Mouse (Mus musculus) common myeloid progenitor, adult 5-6 weeks (primary cell): Measurements from ENCODE around the gene Dpm3. TPM values are rescaled to one million over a fixed set of nuclear protein-coding genes. Genes with fewer than 3 reads are reported as not detected.
"Not testable (repeated sequence)": the region's sequence is repeated elsewhere in the genome, so short reads cannot be mapped to it uniquely, and the experiment has no call there.

ENCODE experiments used
- ATAC-seq: replicated peaks from 2 replicates; pipeline ENCODE4 v1.8.0; 2016; ENCODE audit warnings: low read depth, mild to moderate bottlenecking, moderate TSS enrichment, inconsistent platforms; ENCODE audit not compliant: poor library complexity, severe bottlenecking
- total RNA-seq: library from RNA; stranded (forward); fragments of 200-1000, 187-1606 nt; gene quantifications from 2 replicates; pipeline ENCODE4 v1.2.3, GENCODE M21; 2017

Dpm3 gene
- total RNA-seq: 63.6 and 66.6 TPM in 2 replicates

DNA sequence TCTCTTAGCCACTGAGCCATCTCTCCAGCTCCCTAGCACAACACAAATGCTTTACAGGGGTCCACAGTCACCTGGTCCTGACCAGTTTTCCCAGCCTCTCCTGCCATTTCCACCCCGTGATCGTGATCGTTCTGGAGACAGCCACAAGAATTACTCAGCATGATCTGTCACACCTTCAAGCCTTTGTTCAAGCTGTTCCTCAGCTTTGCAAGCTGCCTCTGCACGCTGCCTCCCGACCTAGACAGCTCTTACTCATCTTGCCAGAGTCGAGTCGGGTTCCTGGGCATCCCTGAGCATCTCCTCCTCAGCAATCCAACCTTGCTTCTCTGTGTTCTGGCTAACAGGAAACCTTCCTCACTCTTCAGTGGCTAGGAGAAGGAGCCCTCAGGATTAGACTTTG, at the start of gene Dpm3:
TSS of gene Dpm3 (plus strand) at position 283 of the 400 bp plus-strand sequence.
- ATAC-seq: no peak

DNA sequence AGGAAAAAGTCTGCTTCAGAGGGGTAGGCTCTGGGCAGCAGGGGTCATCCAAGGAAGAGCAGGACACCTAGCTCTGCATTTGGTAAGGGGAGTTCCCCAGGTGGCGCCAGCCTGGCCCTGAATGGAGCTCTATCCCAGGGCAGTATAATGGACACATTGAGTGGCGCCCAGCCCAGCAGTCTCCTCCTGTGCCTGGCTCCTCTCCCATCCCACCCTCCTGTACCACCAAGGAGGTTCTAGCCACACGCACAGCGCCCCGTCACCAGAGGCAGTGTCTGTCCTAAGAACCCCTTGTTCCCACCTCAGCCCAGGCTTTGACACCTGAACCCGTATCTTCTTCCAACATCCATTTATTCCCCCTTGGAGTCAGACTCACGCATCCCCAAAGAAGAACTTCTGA, 49.4 kb upstream of the Dpm3 start:
- no peak for ATAC-seq

DNA sequence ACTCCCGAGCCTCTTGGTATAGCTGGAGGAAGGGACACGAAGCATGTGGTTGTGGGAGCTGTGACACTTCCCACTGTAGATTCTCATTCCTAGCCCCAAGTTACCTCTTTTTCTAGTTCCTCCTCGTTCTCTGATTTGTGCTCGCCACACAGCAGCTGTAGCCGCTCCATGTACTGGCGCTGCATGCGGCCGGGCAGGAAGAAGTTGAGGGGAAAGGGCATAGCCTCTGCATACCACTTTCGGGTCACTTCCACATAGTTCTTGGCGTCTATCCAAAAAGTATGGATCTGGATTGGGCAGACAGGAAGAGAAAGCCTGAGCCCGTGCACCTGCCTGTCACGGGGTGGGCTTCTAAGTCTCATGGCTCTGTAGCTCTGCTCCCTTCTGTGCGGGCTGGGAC, 49.0 kb upstream of the Dpm3 start:
- no peak for ATAC-seq

DNA sequence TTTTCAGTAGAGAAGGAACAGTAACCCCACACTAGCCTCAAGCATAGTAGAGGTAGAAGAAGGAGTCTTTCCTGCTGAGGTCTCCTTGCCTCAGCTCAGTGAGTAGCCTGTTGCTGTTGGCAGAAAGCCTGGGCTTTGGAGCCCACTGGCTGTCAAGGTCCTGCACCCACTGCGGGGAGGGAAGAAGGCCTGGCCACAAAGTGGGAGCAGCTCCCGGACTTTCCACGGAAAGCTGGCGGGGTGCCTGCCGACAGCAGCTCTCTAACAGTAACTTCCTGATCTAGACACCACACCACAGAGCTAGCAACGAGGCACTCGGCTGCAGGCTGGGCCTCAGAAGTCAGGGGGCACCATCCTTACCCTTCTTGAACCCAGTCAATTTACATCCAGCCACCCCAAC, 48.4 kb upstream of the Dpm3 start:
- no peak for ATAC-seq

DNA sequence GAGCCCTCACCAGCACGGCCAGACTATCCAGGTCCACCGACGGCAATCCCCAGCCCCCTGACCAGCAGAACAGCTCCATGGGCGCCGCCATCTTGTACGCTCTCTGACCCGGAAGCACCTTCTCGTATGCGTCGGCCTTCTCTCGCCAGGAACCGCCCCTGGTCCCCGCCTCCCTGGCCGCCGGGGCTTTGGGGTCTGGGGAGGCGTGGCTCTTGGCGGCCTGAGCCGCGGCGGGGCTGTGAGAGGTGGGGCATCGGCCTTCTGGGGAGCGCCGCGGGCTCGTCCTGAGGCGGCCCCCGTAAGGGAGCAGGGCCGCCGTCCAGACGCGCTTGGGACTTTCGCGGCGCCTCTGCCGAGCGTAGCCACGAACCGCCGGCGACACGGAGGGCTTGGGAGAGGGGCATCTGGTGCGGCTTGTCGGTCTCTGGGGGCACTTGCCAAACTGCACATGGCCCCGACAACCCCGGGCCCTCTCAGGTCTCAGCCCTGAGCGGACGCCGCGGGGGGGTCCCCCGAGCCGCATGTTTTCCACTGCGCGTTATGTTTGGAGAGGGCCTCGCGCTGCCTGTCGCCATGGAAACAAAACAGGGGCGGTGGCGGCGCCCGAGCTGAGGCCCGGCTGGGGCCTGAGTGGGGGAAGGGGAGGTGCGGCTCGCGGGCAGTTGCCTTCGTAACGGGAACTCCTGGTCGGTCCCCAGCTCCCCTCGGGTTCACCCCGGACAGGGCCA, 45.2 kb upstream of the Dpm3 start:
- ATAC-seq: peak; percentile 84

DNA sequence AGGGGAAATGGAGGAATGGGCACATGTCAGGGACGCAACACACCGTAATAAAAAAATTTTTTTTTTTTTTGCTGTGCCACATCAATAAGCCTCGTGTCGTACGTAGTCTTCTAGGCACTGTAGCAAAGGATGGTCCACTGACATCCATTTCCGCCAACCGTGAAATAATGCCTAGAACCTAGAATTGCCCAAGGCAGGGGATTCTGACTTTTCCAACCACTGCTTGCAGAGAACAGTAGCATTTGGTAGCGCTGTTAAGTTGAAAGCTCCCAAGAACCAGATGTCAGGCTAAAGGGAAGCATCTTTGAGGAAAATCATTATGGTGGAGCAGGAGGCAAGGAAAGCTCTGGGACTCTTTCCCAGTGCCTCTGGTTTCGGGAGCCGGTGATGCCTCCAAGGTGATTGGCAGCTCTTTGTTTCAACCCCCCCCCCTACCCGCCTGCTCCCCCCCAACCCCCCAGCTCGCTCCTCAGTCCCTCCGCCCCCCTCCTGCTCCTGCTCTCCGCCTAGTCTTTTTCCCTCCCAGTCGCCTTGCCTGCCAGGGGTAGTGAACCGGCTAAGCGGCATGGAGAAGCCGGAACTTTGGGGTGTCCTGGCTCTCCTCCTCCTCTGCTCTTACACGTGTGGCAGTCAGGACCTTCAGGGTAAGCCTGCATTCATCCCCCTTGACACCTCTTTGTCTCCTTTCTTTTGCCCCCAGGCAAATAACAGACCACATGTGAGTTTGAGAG, 44.3 kb upstream of the Dpm3 start, which contains the start of gene Thbs3:
TSS of gene Thbs3 (plus strand) at position 500 of the 731 bp plus-strand sequence.
- no peak for ATAC-seq

DNA sequence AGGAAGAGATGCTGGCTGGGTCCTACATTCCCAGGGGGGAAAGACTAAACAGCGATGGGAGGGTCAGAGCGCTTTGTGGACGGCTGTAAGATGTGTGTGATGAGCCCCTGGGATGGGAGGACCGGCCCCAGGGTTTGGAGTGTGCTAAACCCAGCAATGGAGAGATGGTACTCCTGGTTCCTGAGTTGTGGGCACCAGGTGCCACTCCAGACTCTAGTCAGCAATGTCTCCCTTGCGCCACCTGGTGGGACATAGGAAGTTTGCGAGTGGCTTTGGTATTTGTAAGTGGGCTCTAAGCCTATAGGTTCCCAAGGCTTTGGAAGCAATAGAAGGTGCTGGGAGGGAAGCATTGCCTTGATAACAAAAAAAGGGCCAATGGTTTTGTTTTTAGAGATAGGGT, 43.3 kb upstream of the Dpm3 start:
- peak; percentile 66 for ATAC-seq

DNA sequence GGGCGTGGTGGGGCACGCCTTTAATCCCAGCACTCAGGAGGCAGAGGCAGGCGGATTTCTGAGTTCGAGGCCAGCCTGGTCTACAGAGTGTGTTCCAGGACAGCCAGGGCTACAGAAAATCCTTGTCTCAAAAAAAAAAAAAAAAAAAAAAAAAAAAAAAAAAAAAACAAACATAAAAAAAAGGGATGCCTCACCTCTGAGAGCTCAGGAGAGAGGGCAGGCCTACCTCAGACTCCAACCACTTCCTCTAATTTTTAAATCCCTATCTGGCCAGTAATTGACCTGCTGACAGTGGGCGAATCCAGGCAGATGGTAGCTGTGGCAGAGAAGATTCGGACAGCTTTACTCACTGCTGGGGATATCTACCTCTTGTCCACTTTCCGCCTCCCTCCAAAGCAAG, 42.8 kb upstream of the Dpm3 start:
- ATAC-seq: not testable (repeated sequence)

DNA sequence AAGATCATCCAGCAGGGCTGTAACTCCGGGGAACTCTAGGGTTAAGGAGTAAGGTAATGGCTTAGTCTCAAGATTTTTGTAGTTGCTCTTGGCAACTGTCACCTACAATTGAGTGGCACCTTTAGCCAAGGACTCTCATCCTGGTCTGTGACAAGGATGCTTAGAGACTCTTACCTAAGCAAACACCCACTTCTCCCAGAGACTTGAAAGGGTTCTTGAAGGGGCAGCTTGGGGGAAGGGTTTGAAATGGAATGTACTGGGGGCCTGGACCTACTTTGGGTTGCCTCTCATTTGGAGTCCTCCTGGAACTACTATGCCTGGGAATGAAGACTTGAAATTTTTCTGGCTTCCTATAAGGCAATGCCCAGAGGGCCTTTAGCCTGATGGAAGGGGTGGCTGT, 40.9 kb upstream of the Dpm3 start:
- ATAC-seq: no peak

DNA sequence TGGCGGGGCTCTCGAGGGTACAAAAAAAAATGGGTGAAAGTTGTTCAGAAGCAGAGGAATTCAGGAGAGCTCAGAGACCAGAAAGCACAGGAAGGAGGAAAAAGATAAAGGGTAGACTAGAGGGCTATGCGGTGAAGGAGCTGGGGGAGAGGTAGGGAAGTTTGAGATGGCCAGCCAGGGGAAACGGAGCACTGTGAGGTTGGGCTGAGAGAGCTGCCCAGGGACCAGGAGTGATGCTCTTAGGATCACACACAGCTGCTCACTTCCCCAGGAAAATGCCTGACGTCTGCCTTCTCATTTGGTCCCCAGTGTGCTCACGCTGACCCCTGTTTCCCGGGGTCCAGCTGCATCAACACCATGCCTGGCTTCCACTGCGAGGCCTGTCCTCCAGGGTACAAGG, 39.6 kb upstream of the Dpm3 start:
- ATAC-seq: no peak; the same call in 1 of the 2 replicates

DNA sequence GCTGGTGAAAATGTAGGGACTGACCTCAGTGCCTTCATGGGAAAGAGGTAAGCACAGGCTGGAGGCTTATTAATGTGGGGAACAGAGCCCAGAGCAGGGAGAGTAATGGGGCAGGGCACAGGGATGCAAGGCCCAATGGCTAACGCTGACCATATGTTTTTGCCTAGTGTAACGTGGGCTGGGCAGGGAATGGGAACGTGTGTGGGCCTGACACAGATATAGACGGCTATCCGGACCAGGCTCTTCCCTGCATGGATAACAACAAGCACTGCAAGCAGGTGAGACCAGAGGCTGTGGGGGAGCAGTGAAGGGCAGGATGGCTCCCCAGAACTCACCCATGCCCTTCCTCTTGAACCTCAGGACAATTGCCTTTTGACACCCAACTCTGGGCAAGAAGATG, 38.0 kb upstream of the Dpm3 start:
- ATAC-seq: no peak

DNA sequence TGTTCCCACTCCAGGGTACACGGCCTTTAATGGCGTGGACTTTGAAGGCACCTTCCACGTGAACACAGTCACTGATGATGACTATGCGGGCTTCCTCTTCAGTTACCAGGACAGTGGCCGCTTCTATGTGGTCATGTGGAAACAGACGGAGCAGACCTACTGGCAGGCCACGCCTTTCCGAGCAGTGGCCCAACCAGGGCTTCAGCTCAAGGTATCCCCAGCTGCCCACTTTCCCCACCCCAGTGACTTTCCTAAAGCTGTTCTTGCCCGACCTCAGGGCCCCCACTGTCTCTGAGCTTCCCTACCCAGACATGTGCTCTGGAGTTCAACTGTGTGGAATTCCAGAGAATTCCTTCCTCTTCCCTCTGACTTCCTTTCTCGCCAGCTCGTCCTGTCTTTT, 34.4 kb upstream of the Dpm3 start:
- no peak for ATAC-seq

DNA sequence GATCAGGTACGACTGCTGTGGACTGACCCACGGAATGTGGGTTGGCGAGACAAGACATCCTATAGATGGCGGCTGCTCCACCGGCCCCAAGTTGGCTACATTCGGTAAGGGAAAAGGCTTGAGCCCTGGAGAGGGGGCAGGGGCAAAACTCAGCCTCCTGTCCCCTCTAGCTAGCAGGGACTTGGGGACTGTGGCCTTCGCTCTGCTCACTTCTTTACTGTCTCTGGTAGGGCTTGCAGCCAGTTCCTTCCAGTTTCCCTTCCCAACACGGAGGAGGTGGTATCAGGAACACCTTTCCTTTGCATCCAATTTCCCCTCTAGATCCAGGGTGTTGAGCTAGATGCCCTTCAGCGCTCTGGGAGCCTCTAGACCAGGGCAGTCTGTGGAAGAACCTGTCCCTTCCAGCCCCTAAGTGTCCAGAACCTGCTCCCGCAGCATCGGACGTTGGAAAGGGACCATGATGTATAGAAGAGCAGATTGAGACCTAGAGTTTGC, 33.8 kb upstream of the Dpm3 start:
- no peak for ATAC-seq

DNA sequence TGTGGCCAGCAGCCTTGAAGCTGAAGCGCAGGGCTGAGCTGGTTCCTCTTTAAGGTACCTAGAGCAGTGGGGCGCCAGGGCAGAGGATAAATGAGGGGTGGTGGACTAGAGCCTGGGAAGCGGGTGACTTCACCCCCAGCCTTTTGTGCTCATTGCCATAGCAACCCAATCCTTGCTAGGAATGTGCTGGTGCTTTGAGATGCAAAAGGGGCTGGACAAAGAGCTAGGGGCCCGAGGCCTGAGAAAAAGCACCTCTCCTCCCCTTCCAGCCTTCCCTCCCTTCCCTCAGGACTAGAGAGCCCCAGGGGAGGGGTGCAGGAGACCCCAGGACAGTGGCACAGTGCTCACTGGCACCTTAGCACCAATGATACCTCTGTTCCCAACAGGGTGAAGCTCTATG, 33.2 kb upstream of the Dpm3 start:
- ATAC-seq: no peak

DNA sequence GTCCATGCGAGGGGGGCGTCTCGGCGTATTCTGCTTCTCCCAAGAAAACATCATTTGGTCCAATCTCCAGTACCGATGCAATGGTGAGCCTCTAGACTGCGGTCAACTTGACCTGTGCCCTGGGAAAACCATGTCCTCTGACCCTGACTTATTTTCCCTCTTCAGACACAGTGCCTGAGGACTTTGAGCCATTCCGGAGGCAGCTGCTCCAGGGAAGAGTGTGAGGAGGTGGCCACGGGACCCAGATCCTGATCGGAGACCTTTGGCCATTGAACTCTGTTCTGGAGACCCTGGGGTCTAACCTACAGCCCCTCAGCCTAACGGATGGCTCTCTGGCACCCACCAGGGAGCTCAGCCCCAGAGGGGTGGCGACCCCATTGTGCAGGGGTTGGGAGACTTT, 32.8 kb upstream of the Dpm3 start:
- no peak for ATAC-seq

DNA sequence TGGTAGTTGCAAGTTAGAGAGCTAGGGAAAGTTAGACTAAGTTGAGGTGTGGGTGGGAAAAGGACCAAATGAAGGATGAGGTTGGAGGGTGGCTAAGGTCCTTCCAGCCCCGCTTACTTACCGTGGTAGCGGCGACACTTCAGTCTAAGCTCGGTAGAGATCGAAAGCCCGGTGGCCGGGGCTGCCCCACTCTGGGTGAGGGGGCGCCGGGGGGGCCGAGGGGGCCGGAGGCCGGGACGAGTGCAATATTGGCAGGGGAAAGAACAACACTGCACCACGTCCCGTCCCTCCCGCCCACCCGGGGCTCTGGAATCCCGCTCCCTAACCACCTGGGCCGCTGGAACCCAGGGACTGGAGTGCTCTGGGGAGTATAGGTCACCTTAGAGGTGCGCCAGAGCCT, 32.3 kb upstream of the Dpm3 start, which contains the start of gene Mtx1:
TSS of gene Mtx1 (minus strand) at position 189 of the 400 bp plus-strand sequence.
- no peak for ATAC-seq

DNA sequence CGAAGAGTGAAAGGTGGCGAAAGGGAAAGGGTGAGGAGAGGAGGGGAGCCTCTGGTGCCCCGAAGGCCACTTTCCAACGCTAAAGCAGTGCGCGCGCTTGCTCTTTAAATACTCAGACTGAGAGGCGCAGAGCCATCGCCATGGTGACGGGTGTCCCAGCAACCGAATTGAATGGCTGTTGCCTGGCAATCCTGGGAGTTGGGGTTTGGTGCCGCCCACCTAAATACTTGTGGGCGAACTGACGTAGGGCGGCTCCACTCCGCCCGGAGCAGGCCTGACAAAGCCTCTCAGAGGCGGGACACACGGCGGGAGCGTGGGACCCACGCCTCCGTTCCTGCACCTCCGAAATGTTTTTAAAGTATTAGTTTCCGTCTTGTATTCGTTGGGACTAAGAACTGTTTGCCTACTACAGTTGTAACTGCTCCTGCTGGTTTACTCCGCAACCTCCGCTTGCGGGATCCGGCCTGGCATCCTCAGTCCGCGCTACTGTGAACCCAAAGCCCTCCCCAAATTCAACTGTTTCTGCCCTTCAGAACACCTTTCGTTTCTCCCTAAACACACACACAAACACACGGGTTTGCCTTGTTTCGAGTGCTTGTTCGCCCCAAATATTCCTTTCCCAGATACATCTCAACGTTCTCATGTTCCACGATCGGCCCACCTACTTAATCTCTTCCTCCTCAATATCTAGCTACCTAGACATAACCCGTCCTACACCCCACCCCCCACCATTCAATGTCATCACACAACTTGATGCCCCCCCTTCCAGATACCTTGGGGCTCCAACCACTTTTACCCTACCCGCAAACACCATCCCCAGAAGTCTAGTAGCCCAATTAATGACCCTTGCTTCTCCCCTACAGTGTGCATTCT, 31.6 kb upstream of the Dpm3 start:
- ATAC-seq: peak; percentile 65

DNA sequence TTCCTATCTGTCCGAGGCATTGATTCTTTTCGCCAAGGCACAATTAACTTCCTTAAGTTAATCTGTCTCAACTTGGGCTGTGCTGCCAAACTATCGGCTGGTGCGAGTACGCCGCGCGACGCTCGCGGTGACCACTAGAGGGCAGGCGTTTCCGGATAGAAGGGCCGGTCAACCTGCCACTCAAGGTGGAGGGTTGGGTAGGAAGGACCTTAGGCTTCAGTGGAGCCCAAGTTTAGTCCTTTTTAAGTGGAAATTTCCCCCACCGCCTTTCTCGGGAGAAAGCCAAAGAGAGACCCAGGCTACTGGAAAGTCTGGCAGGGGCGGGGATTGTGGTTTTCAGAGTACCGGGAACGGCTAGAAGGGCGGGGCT, 31.0 kb upstream of the Dpm3 start:
- peak; percentile 82 for ATAC-seq

DNA sequence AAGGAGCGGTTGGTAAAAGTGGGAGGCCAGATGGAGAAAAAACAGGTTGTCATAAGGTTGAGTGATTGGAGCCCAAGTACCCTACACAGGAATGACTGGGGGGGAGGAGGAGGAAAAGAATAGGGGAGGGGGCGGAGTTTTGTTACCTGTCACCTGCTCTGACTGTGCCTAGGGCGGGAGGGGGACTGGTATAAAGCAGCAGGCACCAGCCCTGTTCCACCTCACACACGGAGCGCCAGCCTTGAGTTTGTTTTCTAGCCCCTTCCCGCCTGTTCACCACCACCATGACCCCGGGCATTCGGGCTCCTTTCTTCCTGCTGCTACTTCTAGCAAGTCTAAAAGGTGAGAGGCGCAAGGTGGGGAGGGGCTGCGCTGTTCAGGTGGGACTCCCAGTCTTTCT, 30.3 kb upstream of the Dpm3 start, which contains the start of gene Muc1:
TSS of gene Muc1 (plus strand) at position 222 of the 400 bp plus-strand sequence.
- no peak for ATAC-seq

DNA sequence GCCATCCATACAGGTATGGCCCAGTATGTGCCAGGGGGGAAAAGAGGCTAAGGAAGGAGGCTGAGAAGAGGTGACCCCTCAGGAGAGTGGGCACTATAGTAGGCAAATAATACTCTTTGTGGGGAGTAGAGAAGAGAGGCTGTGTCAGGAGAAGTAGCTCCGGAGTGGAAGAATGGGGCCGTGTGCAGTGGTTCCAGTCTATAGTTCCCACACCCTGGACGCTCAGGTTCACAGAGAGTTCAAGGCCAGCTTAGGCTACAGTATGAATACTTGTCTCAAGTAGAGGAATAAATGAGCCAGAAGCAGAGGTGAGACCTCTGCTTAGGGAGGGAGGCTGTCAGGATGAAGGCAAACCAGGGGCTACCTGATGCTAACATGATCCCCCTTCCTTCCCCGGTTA, 29.9 kb upstream of the Dpm3 start:
- no peak for ATAC-seq
